Mouse (Mus musculus): ENCODE data around the gene Olfr1224-ps1. TPM values are rescaled to one million over a fixed set of nuclear protein-coding genes. Genes with fewer than 3 reads are reported as not detected.
"Not testable (repeated sequence)": the region's sequence is repeated elsewhere in the genome, so short reads cannot be mapped to it uniquely, and the experiment has no call there.

Olfr1224-ps1 gene
- not detected in 2 replicates for polyA plus RNA-seq (2011; ENCODE audit: insufficient read depth, insufficient read length, low replicate concordance, missing spikeins)

- H3K4me1 ChIP-seq (ENCODE audit: control insufficient read depth, insufficient read depth, low read length); H3K27ac ChIP-seq (ENCODE audit: control insufficient read depth, insufficient read depth, low read depth, low read length, poor library complexity): not testable (repeated sequence)
- 86% methylated on average over 8 of the region's 8 CpGs for WGBS
These were observed at the start of gene Olfr1224-ps1 for GRCm38 (mm10) chr2:89163991-89164390. Gene Olfr1224-ps1 (minus strand): TSS chr2:89164091.

DNA sequence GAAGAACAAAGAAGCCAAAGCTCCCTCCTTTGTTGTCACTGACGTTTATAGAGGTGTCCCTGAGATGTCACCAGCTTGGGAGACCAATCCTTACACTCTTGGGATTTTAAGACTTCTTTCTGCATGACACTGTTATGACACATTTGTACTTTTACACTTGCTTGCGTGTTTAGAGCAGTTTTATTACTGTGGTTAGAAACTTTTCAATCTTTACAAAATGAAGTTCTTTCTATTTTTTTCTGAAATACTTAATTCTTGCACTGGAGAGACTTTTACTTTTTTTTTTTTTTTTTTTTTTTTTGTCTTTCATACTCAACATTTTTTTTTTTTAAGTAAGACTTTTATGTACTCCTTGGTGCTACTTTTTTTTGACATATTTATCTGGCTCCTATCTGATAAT lies 36.1 kb upstream of the Olfr1224-ps1 start, which contains the start of gene Olfr1226:
Olfr1226 (minus strand) TSS at position 101 of the 400 bp plus-strand sequence.
- no peaks in the 10 kb centered on the region for H3K4me1 ChIP-seq (ENCODE audit: control insufficient read depth, insufficient read depth, low read length)
- TF ChIP-seq POLR2A (IDR thresholded peaks at IDR 0.05; ENCODE audit: borderline replicate concordance, control insufficient read depth, low read depth, low read length) (no peak), CTCF (IDR thresholded peaks at IDR 0.05; ENCODE audit: control insufficient read depth, insufficient read depth, low read length) (no peak)
- H3K27ac ChIP-seq (ENCODE audit: control insufficient read depth, insufficient read depth, low read depth, low read length, poor library complexity) = no peak within 1 kb of the TSS
- no peak within 1 kb of the TSS for H3K4me3 ChIP-seq (replicated peaks; ENCODE audit: control insufficient read depth, low read depth, low read length)
- 61% methylated on average over 2 of the region's 2 CpGs for WGBS

More at GRCm38 (mm10) chr2:89163991-89164390, at the start of gene Olfr1224-ps1:
- H3K4me3 ChIP-seq (replicated peaks; ENCODE audit: control insufficient read depth, low read depth, low read length) = not testable (repeated sequence)

- TF ChIP-seq POLR2A (IDR thresholded peaks at IDR 0.05; ENCODE audit: borderline replicate concordance, control insufficient read depth, low read depth, low read length) (no peak), CTCF (IDR thresholded peaks at IDR 0.05; ENCODE audit: control insufficient read depth, insufficient read depth, low read length) (no peak)
- no peak overlapping the region for H3K27ac ChIP-seq (ENCODE audit: control insufficient read depth, insufficient read depth, low read depth, low read length, poor library complexity)
- no peak overlapping the region for H3K4me3 ChIP-seq (replicated peaks; ENCODE audit: control insufficient read depth, low read depth, low read length)
- 13% methylated on average over 3 of the region's 3 CpGs for WGBS
- no peaks in the 10 kb centered on the region for H3K4me1 ChIP-seq (ENCODE audit: control insufficient read depth, insufficient read depth, low read length)
These were observed 32.6 kb upstream of the Olfr1224-ps1 start for GRCm38 (mm10) chr2:89196325-89196982.

DNA sequence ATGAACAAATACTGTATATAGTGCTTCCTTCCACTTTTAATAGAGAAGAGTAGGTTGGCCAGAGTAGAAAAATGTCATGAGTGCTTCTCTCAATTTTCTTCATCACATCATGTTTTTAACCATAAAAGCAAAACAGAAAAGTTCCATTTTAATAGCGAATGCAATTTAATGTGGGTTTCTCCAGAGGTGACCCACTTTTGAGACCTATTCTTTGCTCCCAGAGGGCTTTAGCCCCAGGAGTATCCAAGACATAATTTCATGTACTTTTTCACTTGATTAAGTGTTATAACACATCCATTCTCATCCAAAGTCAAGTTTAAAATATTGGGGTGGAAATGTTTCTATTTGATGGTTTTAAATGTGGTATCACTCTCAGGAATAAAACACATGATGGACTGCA lies 10.7 kb upstream of the Olfr1224-ps1 start, which contains the start of gene Olfr1225:
Olfr1225 (minus strand) TSS at position 101 of the 400 bp plus-strand sequence.
- no peaks in the 10 kb centered on the region for H3K4me1 ChIP-seq (ENCODE audit: control insufficient read depth, insufficient read depth, low read length)
- TF ChIP-seq POLR2A (IDR thresholded peaks at IDR 0.05; ENCODE audit: borderline replicate concordance, control insufficient read depth, low read depth, low read length) = no peak
- TF ChIP-seq CTCF (IDR thresholded peaks at IDR 0.05; ENCODE audit: control insufficient read depth, insufficient read depth, low read length) = no peak
- H3K4me3 ChIP-seq (replicated peaks; ENCODE audit: control insufficient read depth, low read depth, low read length) = no peak within 1 kb of the TSS
- H3K27ac ChIP-seq (ENCODE audit: control insufficient read depth, insufficient read depth, low read depth, low read length, poor library complexity) = no peak within 1 kb of the TSS
- WGBS = 76% methylated on average over 1 of the region's 1 CpGs

GRCm38 (mm10) chr2:89164711-89165110 lies 820 bp upstream of the Olfr1224-ps1 start:
- WGBS = 75% methylated on average over 4 of the region's 4 CpGs
- H3K4me1 ChIP-seq (ENCODE audit: control insufficient read depth, insufficient read depth, low read length); H3K27ac ChIP-seq (ENCODE audit: control insufficient read depth, insufficient read depth, low read depth, low read length, poor library complexity); H3K4me3 ChIP-seq (replicated peaks; ENCODE audit: control insufficient read depth, low read depth, low read length): not testable (repeated sequence)

DNA sequence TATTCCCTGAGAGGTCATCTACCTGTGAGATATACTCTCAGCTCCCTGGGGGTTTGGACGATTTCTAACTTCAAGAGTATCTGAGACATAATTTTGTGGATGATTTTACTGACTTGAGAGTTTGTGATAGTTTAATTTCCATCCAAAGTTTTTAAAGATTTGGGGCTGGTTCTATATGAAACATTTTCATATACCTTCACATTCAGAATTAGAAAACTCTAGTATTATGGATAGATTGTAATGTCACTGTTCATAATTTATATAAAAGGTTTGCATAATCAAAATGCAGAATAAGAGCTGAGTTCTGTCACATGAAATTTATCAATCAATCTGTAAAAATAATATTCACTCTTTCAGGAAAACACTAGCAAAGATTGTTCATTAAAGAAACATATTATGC lies 12.4 kb downstream of the Olfr1224-ps1 start, which contains the start of gene Olfr1223:
Olfr1223 (minus strand) TSS at position 101 of the 400 bp plus-strand sequence.
- WGBS = 73% methylated on average over 1 of the region's 1 CpGs
- Histone ChIP-seq H3K27ac (ENCODE audit: control insufficient read depth, insufficient read depth, low read depth, low read length, poor library complexity) (no peak within 1 kb of the TSS), H3K4me3 (replicated peaks; ENCODE audit: control insufficient read depth, low read depth, low read length) (no peak within 1 kb of the TSS), H3K4me1 (ENCODE audit: control insufficient read depth, insufficient read depth, low read length) (no peaks in the 10 kb centered on the region)
- TF ChIP-seq POLR2A (IDR thresholded peaks at IDR 0.05; ENCODE audit: borderline replicate concordance, control insufficient read depth, low read depth, low read length) (no peak), CTCF (IDR thresholded peaks at IDR 0.05; ENCODE audit: control insufficient read depth, insufficient read depth, low read length) (no peak)

- TF ChIP-seq CTCF (IDR thresholded peaks at IDR 0.05; ENCODE audit: control insufficient read depth, insufficient read depth, low read length) = no peak
- TF ChIP-seq POLR2A (IDR thresholded peaks at IDR 0.05; ENCODE audit: borderline replicate concordance, control insufficient read depth, low read depth, low read length) = no peak
- Histone ChIP-seq H3K4me1 (ENCODE audit: control insufficient read depth, insufficient read depth, low read length) (no peaks in the 10 kb centered on the region), H3K4me3 (replicated peaks; ENCODE audit: control insufficient read depth, low read depth, low read length) (no peak within 1 kb of the TSS), H3K27ac (ENCODE audit: control insufficient read depth, insufficient read depth, low read depth, low read length, poor library complexity) (no peak within 1 kb of the TSS)
- WGBS = 62% methylated on average over 3 of the region's 3 CpGs
These were observed 30.9 kb downstream of the Olfr1224-ps1 start, which contains the start of gene Olfr1222 for GRCm38 (mm10) chr2:89132954-89133353. Gene Olfr1222 (minus strand): TSS chr2:89133054.

DNA sequence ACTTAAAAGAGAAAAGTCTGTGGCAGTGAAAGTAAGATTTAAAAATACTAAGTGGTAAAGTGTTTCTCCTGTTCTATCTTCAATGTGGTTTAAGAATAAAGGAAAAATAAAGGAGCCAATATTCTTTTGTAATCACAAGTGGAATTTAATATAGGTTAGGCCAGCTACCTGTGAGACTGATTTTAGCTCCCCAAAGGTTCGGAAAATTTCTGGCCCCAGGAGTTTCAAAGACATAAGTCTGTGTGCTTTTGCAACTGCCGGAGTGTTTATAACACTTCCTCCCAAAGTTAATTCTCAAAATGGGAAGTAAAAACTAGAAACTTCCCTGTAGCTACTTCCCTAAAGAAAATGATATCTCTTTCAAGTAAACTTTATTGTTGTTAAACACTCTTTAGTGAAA lies 46.7 kb downstream of the Olfr1224-ps1 start, which contains the start of gene Olfr1221:
Olfr1221 (minus strand) TSS at position 101 of the 400 bp plus-strand sequence.
- no peak within 1 kb of the TSS for H3K27ac ChIP-seq (ENCODE audit: control insufficient read depth, insufficient read depth, low read depth, low read length, poor library complexity)
- H3K4me1 ChIP-seq (ENCODE audit: control insufficient read depth, insufficient read depth, low read length) = no peaks in the 10 kb centered on the region
- TF ChIP-seq POLR2A (IDR thresholded peaks at IDR 0.05; ENCODE audit: borderline replicate concordance, control insufficient read depth, low read depth, low read length) (no peak), CTCF (IDR thresholded peaks at IDR 0.05; ENCODE audit: control insufficient read depth, insufficient read depth, low read length) (no peak)
- H3K4me3 ChIP-seq (replicated peaks; ENCODE audit: control insufficient read depth, low read depth, low read length) = no peak within 1 kb of the TSS
- 10% methylated on average over 2 of the region's 2 CpGs for WGBS

Measured in bone marrow, adult 2 months (tissue).